ENCODE assay signal across 9 mouse cellular contexts in the genomic region with DNA sequence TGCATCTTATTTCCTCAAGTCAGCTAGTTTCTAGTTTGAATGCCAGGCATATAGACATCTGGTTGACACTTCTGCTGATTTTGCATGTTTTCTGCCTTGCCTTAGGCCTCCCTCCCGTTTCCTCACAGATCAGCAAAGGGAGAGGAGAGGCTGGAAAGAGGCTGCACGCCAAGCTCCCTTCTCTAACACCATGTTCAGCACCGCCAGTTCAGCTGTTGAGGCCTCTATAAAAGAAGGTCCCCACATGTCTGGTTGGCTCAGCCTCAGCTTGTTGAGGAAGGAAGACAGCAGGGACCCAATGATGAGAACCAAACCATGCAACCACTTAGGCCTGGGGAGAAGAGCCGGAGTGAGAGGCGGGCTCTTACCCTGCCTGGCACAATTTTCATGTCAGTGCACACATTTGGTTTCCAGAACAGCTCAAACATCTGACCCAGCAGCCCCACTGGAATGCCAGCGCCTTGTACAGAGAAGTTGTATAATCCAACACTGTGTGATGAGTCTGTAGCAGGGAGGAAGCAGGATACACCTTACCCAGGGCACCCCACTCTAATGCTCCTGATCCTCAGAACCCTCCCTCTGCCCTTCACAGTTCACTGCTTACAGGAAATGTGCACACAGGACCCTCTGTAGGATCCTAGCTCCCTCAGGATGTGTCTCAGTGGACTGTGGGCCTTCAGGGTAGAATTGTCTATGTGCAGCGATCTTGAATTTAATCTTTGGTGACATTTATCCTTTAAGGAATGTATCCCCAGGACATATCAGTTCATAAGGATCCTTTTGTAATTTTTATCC.
A peak's percentile ranks its signal among the peaks of the same experiment; 100 is the strongest.
DNase-seq lines count a peak whose midpoint lies in the region; ATAC-seq lines count a peak whose summit lies in the region.
"Had no signal": no experiment of that assay in that cellular context is flagged by ENCODE, and none has a peak within 500 bp of the region (broad histone marks: within the 10 kb centered on the region; RNA-seq: fewer than 3 reads in every experiment).

No protein-coding gene starts in this region.

- H3K4me1 ChIP-seq in kidney, embryonic 15.5 days: peaks cover 13% of the 10 kb centered on the region; the same call in 1 of the 2 replicates
- H3K4me1 ChIP-seq in intestine, embryonic 16.5 days (ENCODE audit: control insufficient read depth, insufficient read depth, low read length): 0 out of 2 replicates have a peak, but pooled peaks cover 2% of the 10 kb centered on the region

- WGBS in kidney, embryonic 15.5 days: 66% methylated on average over 7 of the region's 7 CpGs
- WGBS in intestine, embryonic 16.5 days: 78% methylated on average over 7 of the region's 7 CpGs

- H3K27ac ChIP-seq in kidney, embryonic 15.5 days: peak overlapping the region; percentile 23; the same call in 1 of the 2 replicates
- no peak overlapping the region for H3K27ac ChIP-seq in intestine, embryonic 16.5 days (ENCODE audit: low read length)

- no peak overlapping the region for H3K4me3 ChIP-seq in kidney, embryonic 15.5 days (replicated peaks)
- H3K4me3 ChIP-seq in intestine, embryonic 16.5 days (ENCODE audit: low read length): no peak overlapping the region

- H3K9me3 ChIP-seq in kidney, embryonic 15.5 days (replicated peaks): no peaks in the 10 kb centered on the region
- H3K9me3 ChIP-seq in intestine, embryonic 16.5 days (ENCODE audit: control insufficient read depth, low read length): no peaks in the 10 kb centered on the region

- ATAC-seq in kidney, embryonic 15.5 days (replicated peaks; ENCODE audit: low FRiP score): no peak
- ATAC-seq in intestine, embryonic 16.5 days: no peak
- ATAC-seq in megakaryocyte-erythroid progenitor cell, adult 5-6 weeks (replicated peaks; ENCODE audit: low FRiP score, low TSS enrichment, poor library complexity, severe bottlenecking): no peak
- ATAC-seq: Patski had no signal

- no peak for DNase-seq in kidney, adult 8-10 months
- peak; percentile 43 to 56 for DNase-seq in frontal cortex, adult 2 months (ENCODE audit: extremely low spot score in 1 of 2, low spot score in 1 of 2)
- DNase-seq in left cerebral cortex, postnatal 14 days (ENCODE audit: low spot score in 2 of 2): peak; percentile 37 to 67
- DNase-seq in right cerebral cortex, postnatal 36 days (ENCODE audit: low spot score in 2 of 2): peak; percentile 44 to 52
- no peak for DNase-seq in kidney, postnatal 4 days

- no peak overlapping the region for H3K4me2 ChIP-seq in kidney, embryonic 15.5 days
- no peak overlapping the region for H3K4me2 ChIP-seq in intestine, embryonic 16.5 days (ENCODE audit: low read depth, low read length)

- H3K36me3 ChIP-seq in kidney, embryonic 15.5 days: no peaks in the 10 kb centered on the region
- H3K36me3 ChIP-seq in intestine, embryonic 16.5 days (ENCODE audit: control insufficient read depth, insufficient read depth, low read length): no peaks in the 10 kb centered on the region

- H3K9ac ChIP-seq in kidney, embryonic 15.5 days: no peak overlapping the region
- H3K9ac ChIP-seq in intestine, embryonic 16.5 days (ENCODE audit: low read depth, low read length): no peak overlapping the region

- H3K27me3 ChIP-seq in kidney, embryonic 15.5 days: no peaks in the 10 kb centered on the region
- H3K27me3 ChIP-seq in intestine, embryonic 16.5 days (replicated peaks; ENCODE audit: control insufficient read depth, insufficient read depth, low read length): no peaks in the 10 kb centered on the region
- H3K27me3 ChIP-seq: Patski had no signal

- intact Hi-C loops in left cerebral cortex, postnatal 14 days (cut with DNase I): no loop called here

Comparison
In these comparisons a context has a peak if more than half of its experiments do, and no peak if none do; other contexts are left out.
1. DNase-seq: peak in frontal cortex, adult 2 months (2 of 2), left cerebral cortex, postnatal 14 days (2 of 2) and right cerebral cortex, postnatal 36 days (2 of 2); none in kidney, adult 8-10 months (0 of 2) and kidney, postnatal 4 days (0 of 2).